Mouse (Mus musculus) kidney, adult 2 months (tissue): ENCODE measurements around the gene Slc12a8.

Experiments
- CTCF ChIP-seq: fragments of 200-500 bp; conservative IDR thresholded peaks from 2 replicates; pipeline ENCODE4 v1.5.1; 2011; ENCODE audit warnings: low read depth, mild to moderate bottlenecking, control low read depth, low read length, moderate library complexity, mixed read lengths; ENCODE audit not compliant: insufficient read depth, insufficient read length
- POLR2A ChIP-seq: fragments of 200-500 bp; IDR thresholded peaks from one replicate; pipeline ENCODE4 v1.6.1; 2011; ENCODE audit warnings: low read depth, low read length, control low read depth

- no peak for TF ChIP-seq POLR2A
- no peak for TF ChIP-seq CTCF
These were observed 14.1 kb downstream of the Slc12a8 start for GRCm38 (mm10) chr16:33531184-33531583.
